Mouse (Mus musculus) natural killer cell, adult 2 months (primary cell): ENCODE data around the gene Nphp3.

Source experiments
- DNase-seq, 2 experiments: peaks; one replicate each; pipeline ENCODE4 v3.0.0; 2022; ENCODE audit warnings: low spot score in 2 of 2

Gene Nphp3

DNA sequence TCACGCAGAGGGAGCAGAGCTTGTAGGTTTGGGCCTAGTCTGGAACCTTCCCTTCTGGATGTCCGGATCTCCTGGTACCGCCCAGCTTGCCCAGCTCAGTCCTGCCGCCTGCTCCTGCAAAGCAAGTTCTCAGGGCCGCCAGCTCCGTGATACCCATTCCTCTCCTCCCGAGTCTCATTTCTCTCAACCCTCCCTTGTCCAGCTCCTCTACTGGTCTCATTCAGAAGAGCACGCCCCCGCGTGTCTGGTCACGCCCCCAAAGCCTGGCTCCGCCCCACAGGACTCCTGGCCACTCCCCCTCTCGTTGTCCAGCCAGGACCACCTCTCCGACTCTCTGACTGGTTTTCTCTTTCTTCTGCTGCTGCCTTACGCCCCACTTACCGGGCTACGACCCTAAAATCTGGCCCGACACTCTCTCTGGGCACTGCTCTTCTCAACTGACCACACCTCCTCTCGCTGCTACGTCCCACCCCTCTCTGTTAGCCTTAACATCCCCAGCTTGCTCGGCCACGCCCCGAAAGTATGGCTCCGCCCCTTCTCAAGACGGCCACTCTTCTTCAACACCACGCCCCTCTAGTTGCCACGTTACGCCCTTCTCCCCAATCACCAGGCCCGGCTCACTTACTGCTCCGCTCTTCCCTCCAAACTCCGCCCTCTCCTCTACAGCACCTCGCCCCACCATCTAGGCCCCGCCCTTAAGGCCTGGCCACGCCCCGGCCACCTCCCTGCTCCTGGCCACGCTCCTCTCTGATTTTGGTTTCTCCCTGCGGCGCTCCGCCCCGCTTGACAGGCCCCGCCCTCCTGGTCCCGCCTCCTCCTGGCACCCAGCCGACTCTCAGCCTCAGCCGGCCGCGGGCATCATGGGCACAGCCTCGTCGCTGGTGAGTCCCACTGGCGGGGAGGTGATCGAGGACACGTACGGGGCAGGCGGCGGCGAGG lies at the start of gene Nphp3:
Gene Nphp3, plus strand, starts transcription at position 624 of the 939 bp plus-strand sequence.
- DNase-seq: peak; percentile 100

DNA sequence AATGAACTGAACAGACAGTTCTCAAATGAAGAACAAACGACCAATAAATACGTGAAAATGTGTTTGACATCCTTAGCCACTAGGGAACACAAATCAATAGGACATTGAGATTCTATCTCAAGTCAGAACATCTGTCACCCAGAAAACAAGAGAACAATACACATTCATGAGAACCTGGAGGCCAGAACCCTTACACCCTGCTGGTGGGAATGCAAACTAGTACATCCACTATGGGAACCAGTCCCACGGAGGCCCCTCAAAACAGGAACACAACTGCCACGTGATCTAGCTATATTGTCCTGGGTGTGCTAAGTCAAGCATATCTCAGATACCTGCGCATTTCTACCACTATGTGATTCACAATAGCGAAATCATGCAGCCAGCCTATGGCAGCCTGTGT lies 43.6 kb upstream of the Nphp3 start:
- no peak for DNase-seq

DNA sequence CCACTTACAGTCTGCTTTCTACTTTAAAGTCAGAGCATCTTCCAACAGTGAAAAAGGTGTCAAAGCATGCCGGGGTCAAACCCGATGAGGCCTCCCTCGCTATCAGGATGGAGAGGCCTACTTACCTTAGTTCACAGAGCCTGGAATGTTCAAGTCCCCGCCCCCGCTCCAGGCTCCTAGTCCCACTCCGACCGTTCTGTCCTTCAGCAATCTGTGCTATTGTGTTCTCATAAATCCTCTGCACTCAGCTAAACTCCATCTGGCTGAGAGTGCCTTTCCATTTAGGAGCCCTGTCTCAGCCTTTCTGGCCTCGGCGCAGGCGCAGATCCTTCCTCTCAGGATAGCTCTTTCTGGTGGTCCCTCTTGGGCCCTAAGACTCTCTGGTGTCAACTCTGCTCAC lies 42.4 kb upstream of the Nphp3 start:
- no peak for DNase-seq

DNA sequence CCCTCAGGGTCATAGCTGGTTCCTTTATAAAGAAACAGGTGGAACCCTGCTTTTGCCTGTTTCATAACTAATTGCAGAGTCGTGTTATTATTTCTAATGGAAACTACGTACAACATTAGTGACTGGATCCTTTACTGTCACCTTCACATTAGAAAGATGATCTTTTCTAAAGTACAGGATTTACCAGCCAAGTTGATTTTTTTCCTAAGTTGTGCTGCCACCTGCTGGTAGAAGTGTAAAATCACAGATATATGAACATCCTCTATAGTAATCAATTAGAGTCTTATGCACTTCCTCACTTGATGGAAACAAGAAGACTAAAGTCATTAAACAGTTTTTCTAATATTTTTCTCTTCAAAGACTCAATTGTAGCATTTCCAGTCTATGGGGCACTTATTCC lies 5.8 kb upstream of the Nphp3 start:
- peak; percentile 25 to 57 for DNase-seq

DNA sequence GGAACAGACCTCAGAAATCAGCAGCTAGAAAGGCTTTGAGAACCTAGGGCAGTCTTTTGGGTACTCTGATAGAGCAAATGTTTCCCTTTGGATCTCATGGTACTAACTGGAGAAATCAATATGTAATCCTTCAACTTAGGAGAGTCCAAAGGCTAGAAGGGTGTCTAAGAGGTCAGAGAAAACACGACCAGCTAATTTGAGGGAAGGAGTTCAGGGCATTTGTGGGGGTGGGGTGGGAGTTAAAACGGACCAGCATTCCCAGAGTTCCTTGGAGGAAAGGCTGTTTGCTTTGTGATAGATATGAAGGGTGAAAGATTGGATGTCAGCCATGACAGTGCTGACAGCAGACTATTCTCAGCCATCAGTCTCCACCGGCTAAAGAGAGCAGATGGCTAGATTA lies 1.7 kb upstream of the Nphp3 start:
- DNase-seq: no peak

DNA sequence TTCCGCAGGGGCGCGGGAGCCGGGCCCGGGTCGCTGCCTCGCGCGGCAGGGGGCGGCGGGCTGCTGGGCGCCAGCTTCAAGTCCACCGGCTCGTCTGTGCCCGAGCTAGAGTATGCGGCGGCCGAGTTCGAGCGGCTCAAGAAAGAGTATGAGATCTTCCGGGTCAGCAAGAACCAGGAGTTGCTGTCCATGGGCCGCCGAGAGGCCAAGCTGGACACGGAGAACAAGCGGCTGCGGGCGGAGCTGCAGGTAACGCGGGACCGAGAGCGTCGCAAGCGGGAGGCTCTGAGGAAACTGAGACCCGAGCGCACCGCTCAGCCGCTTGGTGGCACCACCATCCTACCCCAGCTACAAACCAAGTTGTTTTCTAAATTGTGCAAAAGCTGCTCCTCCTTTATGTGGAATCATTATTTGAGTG lies 578 bp downstream of the Nphp3 start:
- peak in 1 of 2 experiments; percentile 67 for DNase-seq

DNA sequence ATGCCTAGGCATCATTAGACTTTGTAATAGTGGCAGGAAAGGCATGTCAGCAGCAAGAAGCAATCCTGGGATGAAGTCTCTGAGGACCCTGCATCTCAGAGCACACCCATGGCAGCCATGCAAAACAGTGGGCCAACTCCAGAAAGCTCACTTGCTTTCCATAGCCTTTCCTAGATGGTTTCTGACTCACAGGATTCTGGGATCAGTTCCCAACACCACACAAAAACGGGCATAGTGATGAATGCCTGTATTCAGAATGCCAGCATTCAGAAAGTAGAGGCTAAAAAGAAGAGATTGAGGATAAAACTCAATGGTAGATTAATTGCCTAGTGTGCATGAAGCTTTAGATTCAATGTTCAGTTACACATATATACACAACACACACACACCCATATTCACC lies 12.2 kb downstream of the Nphp3 start:
- no peak for DNase-seq

DNA sequence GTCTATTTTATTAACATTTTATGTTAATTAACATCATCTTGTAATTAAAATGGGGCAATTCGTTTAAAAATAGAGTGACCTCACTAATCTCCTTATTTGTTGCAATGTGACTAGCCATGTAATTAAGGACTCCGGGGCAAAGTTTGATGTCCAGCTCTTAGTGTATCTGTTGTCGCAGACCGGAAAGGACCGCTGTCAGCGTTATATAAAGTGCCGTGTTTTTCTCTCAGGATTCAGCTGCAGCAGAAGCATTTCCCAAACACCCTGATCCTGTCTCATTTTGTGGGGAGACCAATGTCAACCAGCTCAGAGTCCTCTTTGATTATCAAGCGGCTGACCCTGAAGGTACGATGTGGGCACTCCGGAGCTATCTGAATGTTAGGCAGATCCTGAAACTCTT lies 18.7 kb downstream of the Nphp3 start:
- DNase-seq: no peak

DNA sequence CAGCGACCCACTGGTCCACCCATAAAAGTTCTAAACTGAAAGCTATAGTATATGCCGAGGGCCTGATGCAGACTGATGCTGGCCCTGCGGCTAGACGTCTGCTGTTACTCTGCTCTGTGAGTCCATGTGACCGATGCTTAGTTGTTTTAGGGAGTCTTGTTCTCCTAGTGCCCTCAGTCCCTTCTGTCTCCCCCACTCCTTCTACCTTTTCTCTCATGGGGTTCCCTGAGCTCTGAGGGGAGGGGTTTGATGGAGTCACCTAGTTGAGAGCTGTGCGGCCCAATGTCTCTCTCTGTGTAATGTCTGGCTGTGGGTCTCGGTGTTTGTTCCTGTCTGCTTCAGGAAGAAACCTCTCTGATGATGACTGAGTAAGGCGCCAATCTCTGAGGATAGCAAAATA lies 24.8 kb downstream of the Nphp3 start:
- no peak for DNase-seq

DNA sequence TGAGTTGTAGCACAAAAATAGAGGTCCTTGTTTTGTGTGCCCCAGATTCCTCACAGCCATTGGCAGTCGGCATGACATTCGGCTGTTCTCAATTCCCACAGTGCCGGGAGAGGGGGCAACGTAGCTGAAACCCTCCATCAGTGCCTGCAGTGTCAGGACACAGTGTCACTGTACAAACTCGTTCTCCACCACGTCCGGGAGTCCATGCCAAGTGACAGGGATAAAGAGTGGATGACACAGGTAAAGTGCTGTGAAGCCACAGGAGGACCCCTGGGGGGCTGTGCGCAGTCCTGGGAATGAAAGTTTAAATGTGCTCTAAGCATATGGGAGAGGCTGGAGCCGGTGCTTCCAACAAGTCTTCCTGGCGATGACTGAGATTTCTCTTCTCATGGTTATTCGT lies 27.5 kb downstream of the Nphp3 start:
- DNase-seq: no peak

DNA sequence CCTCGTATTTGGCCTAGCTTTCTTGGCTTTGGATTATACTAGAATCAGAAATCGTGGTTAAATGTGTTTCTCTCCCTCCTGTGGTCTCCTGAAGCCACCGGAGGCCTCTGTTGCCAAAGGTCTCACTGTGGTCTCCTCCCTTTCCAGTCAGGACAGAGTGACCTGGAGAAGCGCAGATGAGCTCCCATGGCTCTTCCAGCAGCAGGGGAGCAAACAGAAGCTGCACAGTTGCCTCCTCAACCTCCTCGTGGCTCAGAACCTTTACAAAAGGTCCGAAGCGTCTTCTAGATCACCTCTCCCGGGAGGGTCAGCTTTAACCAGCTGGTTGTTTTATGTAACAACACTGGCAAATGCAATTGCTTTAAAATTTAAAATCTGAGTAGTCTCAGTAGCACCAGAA lies 31.9 kb downstream of the Nphp3 start:
- no peak for DNase-seq

DNA sequence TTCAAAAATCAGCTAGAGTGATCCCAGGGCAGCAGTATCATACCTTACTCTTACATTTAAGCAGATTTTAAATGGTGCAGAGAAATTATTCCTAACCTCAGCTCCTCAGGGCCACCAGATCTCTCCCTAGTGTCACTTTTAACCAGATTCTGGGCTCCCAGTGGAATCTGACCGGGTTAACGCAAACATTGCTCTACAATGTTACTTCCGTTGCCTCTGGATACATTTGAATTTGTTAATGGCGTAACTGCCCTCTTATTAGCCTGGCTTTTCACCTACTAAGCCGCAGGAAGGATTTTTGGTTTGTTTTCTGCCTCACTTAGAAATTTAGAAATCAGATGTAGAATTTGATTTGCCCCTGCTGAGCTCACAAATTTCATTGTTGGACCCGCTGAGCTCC lies 32.4 kb downstream of the Nphp3 start:
- DNase-seq: no peak

DNA sequence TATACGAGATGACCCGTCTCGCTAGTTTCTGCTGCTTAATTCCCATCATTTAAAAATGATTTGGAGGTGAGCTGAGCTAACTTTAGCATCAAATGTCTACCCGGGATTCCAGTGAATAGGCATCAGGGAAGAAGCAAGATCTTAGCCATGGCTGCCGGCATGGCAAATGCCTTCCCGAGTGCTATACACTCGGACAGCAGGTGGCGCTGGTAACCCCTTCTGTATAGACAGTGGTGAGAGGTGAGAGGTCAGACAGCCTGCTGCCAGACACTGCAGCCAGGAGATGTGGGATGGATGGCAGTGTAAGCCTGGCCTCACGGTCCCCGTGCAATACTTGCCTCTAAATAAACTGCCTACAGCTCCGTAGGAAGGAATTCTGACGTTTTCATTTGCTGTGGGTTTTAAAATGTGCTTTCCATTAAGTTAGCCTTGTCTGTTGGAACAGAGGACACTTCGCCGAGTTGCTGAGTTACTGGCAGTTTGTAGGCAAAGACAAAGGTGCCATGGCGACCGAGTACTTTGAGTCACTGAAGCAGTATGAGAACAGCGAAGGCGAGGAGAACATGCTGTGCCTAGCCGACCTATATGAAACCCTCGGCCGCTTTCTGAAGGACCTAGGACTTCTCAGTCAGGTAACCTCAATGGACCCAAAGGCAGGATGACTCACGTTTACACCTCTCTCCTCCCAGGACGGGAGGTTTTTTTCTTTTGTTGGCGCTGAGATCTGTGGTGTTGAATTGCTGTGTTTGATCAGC lies 33.1 kb downstream of the Nphp3 start:
- peak; percentile 48 to 68 for DNase-seq

DNA sequence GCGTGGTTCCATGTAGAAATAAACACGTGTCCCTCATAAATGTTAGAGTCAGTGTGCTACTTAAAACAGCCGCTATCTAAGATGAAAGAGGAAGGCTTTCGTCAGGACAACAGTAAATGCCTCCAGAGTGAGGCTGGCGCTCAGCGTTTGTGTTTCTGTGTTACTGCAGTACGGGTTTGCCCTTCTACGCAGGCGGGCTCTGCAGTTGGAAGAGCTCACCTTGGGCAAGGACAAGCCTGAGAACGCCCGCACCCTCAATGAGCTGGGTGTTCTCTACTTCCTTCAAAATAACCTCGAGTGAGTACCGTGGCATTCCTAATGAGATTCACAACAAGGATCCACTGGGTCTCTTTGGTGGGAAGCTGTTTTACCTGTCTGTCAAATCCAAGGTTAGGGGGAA lies 35.9 kb downstream of the Nphp3 start:
- DNase-seq: no peak

DNA sequence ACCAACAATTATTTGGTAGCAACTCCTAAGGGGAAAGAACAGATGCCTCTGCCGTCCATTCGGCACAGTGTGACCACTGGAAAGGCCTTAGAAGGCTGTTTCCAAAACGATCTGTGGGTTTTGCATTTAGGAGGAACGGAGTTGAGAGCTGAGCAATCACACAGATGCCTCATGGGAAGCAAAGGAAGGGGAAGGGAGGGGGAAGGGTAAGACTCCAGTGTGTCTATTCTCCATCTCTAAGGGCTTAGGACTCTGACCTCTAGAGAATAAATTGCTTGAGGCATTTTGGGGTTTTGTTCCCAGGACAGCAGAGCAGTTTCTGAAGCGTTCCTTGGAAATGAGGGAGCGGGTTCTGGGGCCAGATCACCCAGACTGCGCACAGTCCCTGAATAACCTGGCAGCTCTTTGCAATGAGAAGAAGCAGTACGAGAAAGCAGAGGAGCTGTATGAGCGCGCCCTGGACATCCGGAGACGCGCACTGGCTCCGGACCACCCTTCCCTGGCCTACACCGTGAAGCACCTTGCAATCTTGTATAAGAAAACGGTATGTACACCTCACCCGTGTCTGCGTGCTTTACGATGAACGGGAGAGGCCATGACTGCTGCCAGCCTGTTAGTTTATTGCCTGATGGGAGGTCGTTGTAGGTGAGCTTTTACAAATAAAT lies 36.8 kb downstream of the Nphp3 start:
- no peak for DNase-seq

DNA sequence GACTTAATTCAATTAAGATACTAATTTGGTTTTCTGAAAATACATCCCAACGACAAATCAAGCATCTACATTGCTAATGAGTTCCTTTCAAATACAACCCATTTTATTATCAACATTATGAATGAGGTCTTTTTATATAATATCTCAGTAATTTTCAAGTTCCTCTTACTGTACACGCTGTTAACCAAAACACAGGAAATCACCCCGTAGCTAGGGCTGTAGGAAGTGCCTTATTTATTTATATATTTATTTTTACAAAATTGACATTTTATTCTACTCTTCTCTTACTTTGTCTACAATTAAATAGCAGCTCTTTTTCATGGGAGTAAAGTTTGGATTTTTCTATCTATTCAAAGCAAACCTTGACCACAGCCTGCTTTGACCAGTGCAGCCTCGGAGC lies 37.4 kb downstream of the Nphp3 start:
- no peak for DNase-seq

DNA sequence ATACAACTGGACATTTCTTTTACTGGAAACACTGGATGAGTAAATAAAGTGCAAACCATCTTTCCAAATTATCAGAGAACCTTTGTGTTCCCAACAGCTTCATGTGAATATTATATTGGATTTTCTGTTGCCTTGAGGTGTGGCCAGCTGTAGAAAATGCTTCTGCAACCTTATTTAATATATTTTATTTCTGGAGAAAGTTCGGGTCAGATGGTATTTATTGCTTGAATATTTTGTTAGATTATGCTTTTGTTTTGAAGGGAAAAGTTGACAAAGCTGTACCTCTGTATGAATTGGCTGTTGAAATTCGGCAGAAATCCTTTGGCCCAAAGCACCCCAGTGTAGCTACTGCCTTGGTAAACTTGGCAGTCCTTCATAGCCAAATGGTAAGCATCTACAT lies 38.0 kb downstream of the Nphp3 start, which contains the start of gene Gm28305:
Gene Gm28305, plus strand, starts transcription at position 301 of the 400 bp plus-strand sequence.
- no peak for DNase-seq

DNA sequence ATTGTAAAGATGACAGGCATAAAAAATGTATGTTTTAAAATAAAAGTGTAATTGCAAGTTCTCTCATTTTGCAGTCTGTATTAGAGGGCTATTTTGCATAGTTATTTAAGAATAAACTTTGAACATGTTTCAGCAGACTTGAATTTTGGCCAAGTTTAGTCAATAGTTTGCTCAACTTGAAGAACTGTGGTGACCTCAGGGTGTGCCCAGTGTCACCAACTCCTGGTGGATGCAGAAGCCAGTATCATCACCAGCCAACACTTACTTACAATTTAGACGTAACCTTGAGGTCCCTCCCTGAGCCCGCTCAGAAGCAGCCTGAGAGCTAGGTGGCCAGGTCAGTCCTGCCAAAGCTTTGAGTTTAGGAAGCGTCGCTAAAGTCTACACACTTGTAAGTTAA lies 41.3 kb downstream of the Nphp3 start:
- no peak for DNase-seq

DNA sequence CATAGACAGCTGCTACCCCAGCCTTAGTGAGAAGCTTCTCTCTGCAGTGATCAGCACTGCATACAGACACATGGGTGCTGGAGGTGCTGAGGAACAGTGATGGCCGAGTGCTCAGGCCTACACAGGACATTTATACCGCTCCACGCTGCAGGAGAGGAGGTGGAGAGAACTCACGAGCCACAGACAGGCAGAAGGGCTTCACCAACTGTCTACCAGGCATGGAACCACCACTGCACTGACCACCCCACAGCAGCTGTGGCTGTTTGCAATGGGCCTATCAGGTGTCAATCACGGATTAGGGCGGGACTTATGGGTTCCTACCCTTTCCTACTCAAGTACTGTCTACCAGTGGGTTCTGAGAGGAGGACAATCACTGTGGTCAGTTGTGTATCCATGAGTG lies 48.7 kb downstream of the Nphp3 start:
- DNase-seq: no peak

DNA sequence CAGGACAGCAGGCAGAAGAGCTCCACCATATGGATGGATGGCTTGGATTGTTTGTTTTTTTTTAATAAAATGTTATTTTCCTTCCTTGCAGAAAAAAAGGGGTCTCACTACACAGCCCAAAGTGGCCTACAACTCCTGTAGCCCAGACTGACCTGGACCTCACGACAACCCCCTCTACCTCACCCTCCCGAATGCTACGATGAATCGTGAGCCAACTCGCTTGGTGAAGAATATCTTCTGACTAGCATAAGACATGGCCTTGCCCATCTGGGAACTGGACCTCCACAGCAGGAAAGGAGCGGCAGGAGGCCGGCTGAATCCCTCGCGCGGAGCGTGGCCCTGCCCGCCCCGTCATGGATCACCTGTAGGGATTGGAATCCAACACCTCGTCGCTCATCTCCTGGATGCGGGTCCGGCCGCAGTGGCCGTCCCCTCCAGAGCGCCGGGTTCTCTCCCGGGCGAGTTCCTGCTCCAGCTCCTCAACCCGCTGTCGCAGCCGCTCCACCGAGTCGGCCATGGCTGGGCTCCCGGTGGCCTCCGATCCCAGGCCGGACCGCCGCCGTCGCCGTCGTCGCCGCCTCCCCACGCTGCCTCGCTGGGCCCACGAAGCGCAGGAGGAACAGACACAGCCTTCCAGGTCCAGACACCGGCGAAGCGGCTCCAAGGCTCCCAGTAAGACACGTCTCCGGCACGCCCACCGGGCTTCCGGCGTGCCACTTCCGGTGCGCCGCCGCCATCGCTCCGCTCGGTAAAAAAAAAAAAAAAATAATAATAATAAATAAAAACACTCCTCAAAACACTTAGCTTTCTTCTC lies 60.3 kb downstream of the Nphp3 start, which contains the start of gene Uba5:
Gene Uba5, minus strand, starts transcription at position 705 of the 814 bp plus-strand sequence.
- peak in 1 of 2 experiments; percentile 1 for DNase-seq

DNA sequence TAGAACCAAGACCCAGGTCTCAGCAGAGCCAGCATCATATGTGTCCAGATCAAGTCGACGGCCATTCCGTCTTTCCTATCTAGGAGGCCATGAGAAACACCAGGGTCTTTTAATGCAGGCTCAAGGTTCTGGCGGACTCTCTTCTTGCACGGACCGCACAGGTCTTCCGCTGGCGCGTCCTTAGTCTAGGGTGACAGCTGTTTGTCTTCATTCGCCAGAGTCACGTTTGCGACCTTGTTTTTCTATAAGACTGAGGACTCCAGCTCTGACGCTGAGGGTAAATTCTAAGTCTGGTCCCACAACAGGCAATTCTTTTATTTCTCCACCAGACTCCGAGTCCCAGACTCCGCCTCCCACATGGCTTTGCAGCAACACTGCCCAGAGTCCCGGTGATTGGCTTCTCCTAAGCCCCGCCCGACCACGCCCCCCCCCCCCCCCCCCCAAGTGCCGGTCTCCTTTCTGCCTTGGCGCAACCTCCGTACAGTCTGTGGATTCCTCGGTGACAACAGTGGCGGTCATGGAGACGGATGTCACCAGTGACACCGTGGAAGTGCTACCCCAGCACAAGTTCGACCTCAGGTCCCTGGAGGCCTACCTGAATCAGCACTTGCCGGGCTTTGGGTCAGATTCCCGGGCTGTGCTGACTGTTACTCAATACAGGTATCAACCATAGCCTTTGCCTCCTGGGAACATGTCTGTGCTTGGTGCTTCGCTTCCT lies 61.1 kb downstream of the Nphp3 start, which contains the start of gene Acad11:
Gene Acad11, plus strand, starts transcription at position 134 of the 718 bp plus-strand sequence.
- DNase-seq: peak; percentile 88
